Mouse (Mus musculus) kidney, adult 2 months (tissue): ENCODE results near the gene Nav2.

Source experiments
- CTCF ChIP-seq: fragments of 200-500 bp; conservative IDR thresholded peaks from 2 replicates; pipeline ENCODE4 v1.5.1; 2011; ENCODE audit warnings: low read depth, mild to moderate bottlenecking, control low read depth, low read length, moderate library complexity, mixed read lengths; ENCODE audit not compliant: insufficient read depth, insufficient read length
- POLR2A ChIP-seq: fragments of 200-500 bp; IDR thresholded peaks from one replicate; pipeline ENCODE4 v1.6.1; 2011; ENCODE audit warnings: low read depth, low read length, control low read depth

DNA sequence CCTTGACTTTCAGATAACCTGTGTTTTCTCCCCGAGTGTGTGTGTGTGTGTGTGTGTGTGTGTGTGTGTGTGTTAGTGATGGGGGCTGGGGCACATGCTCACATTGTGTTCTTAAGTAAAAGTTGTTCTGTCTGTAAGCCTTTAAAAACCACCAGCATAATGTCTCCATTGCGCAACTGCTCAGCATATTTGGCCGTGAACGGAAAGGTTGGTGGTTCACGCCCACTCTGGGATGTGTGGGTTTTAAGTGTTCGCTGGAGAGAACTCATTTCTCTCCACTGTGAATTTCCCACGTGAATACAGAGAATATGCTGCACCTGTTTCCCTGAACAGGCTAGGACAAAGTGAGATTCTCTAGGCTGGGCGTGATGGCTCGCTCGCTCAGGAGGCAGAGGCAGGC, 542.7 kb downstream of the Nav2 start:
- TF ChIP-seq CTCF (no peak), POLR2A (no peak)
